Mouse (Mus musculus) ES-Bruce4 (cell line): ENCODE data around the gene Olah.

Experiments used
- CTCF ChIP-seq: IDR thresholded peaks from one replicate; pipeline ENCODE4 v1.8.1; 2011; ENCODE audit warnings: low read depth, low read length
- EP300 ChIP-seq: IDR thresholded peaks from 2 replicates; pipeline ENCODE4 v1.6.1; 2011; ENCODE audit warnings: low read depth, low read length; ENCODE audit not compliant: insufficient read depth
- POLR2A ChIP-seq: IDR thresholded peaks from one replicate; pipeline ENCODE4 v1.8.1; 2011; ENCODE audit warnings: low read length; ENCODE audit not compliant: insufficient read depth

GRCm38 (mm10) chr2:3331071-3331703 is 65.8 kb downstream of the Olah start:
- no peak for TF ChIP-seq EP300
- TF ChIP-seq CTCF: no peak
- no peak for TF ChIP-seq POLR2A
